Mouse (Mus musculus) lung, embryonic 15.5 days (tissue): ENCODE results near the gene Pitx2. TPM values are rescaled to one million over a fixed set of nuclear protein-coding genes. Genes with fewer than 3 reads are reported as not detected.
A peak's percentile ranks its signal among the peaks of the same experiment; 100 is the strongest.

Experiments
- ATAC-seq: fragments of 200-750 bp; cut with Nextera tagmentation; 2 replicates; pipeline ENCODE4 v1.8.0; 2017; ENCODE audit warnings: moderate number of reproducible peaks, borderline replicate concordance; ENCODE audit not compliant: low FRiP score, low TSS enrichment; ENCODE audit errors: extremely low read depth
- H3K27ac ChIP-seq: fragments of 300-500 bp; sonication (generic); 2 replicates; pipeline ENCODE4 v1.5.1; 2015; ENCODE audit warnings: moderate library complexity, mild to moderate bottlenecking, inconsistent platforms
- H3K27me3 ChIP-seq: fragments of 300-500 bp; sonication (generic); 2 replicates; pipeline ENCODE4 v1.6.1; 2015; ENCODE audit warnings: inconsistent platforms
- H3K36me3 ChIP-seq: fragments of 300-500 bp; sonication (generic); 2 replicates; pipeline ENCODE4 v1.6.1; 2015; ENCODE audit warnings: inconsistent platforms
- H3K4me1 ChIP-seq: fragments of 300-500 bp; sonication (generic); 2 replicates; pipeline ENCODE4 v1.6.1; 2015; ENCODE audit warnings: inconsistent platforms
- H3K4me2 ChIP-seq: fragments of 300-500 bp; sonication (generic); 2 replicates; pipeline ENCODE4 v1.6.1; 2015; ENCODE audit warnings: inconsistent platforms, mild to moderate bottlenecking, moderate library complexity
- H3K4me3 ChIP-seq: fragments of 300-500 bp; sonication (generic); 2 replicates; pipeline ENCODE4 v1.5.1; 2015; ENCODE audit warnings: mild to moderate bottlenecking, inconsistent platforms
- H3K9ac ChIP-seq: fragments of 300-500 bp; sonication (generic); 2 replicates; pipeline ENCODE4 v1.6.1; 2015; ENCODE audit warnings: inconsistent platforms
- H3K9me3 ChIP-seq: fragments of 300-500 bp; sonication (generic); 2 replicates; pipeline ENCODE4 v1.6.1; 2016; ENCODE audit warnings: inconsistent platforms
- WGBS: fragments of 180-500 bp; shearing (Covaris S2); methylation state at CpG from one replicate; pipeline ENCODE4 v1.1.7; 2015; 5-methylcytosine and 5-hydroxymethylcytosine counted together
- polyA plus RNA-seq: library from polyadenylated mRNA; unstranded; fragments of >200 nt; fragmentation: Nextera tagmentation; extraction: Ambion mirVana; gene quantifications from 2 replicates; pipeline ENCODE4 v1.2.1, GENCODE M21; 2015

Gene Pitx2
- 3.0 and 6.3 TPM in 2 replicates for polyA plus RNA-seq

- H3K36me3 ChIP-seq = no peaks in the 10 kb centered on the region
- WGBS = under 1% methylated on average over 60 of the region's 60 CpGs
- H3K27ac ChIP-seq = no peak within 1 kb of the TSS
- peaks cover 94% of the 10 kb centered on the region for H3K27me3 ChIP-seq
- H3K4me1 ChIP-seq = peaks cover 27% of the 10 kb centered on the region
- H3K9ac ChIP-seq = peak within 1 kb of the TSS; percentile 27; the same call in 1 of the 2 replicates
- H3K4me3 ChIP-seq = peak within 1 kb of the TSS; percentile 37
- H3K9me3 ChIP-seq = no peaks in the 10 kb centered on the region
- H3K4me2 ChIP-seq = peak within 1 kb of the TSS; percentile 72
- peak; percentile 66 for ATAC-seq
These were observed at the start of gene Pitx2 for GRCm38 (mm10) chr3:129199609-129200500. Pitx2 (plus strand) TSS chr3:129199878.

DNA sequence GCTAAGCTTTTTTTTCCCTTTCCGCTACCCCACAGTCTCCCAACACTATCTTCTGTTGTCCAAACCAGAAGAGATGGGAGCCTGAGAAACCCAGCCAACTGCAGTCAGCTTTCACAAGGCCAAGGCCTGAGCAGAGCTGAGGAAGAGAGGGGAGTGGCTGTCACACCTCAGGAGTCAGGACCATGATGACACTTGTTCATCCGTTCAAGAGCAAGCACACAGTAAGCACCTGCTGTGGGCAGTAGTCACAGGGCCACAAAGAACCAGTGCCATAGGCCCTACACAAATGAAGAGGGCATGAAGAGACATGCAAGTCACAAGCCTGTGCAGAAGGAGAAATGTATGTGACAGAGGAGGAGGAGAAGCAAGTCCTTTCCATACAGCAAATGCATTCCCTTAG, 49.7 kb upstream of the Pitx2 start:
- no peaks in the 10 kb centered on the region for H3K9me3 ChIP-seq
- H3K4me1 ChIP-seq = no peaks in the 10 kb centered on the region
- H3K9ac ChIP-seq = no peak overlapping the region
- WGBS = 68% methylated on average over 2 of the region's 2 CpGs
- no peak overlapping the region for H3K4me3 ChIP-seq
- no peaks in the 10 kb centered on the region for H3K36me3 ChIP-seq
- H3K4me2 ChIP-seq = no peak overlapping the region
- H3K27me3 ChIP-seq = no peaks in the 10 kb centered on the region
- ATAC-seq = no peak
- H3K27ac ChIP-seq = no peak overlapping the region

- H3K4me2 ChIP-seq = no peak overlapping the region
- ATAC-seq = no peak
- no peak overlapping the region for H3K4me3 ChIP-seq
- no peaks in the 10 kb centered on the region for H3K27me3 ChIP-seq
- H3K9ac ChIP-seq = no peak overlapping the region
- WGBS = 35% methylated on average over 8 of the region's 8 CpGs
- no peaks in the 10 kb centered on the region for H3K9me3 ChIP-seq
- H3K27ac ChIP-seq = no peak overlapping the region
- no peaks in the 10 kb centered on the region for H3K4me1 ChIP-seq
- H3K36me3 ChIP-seq = no peaks in the 10 kb centered on the region
These were observed 48.5 kb upstream of the Pitx2 start for GRCm38 (mm10) chr3:129151096-129151685.

DNA sequence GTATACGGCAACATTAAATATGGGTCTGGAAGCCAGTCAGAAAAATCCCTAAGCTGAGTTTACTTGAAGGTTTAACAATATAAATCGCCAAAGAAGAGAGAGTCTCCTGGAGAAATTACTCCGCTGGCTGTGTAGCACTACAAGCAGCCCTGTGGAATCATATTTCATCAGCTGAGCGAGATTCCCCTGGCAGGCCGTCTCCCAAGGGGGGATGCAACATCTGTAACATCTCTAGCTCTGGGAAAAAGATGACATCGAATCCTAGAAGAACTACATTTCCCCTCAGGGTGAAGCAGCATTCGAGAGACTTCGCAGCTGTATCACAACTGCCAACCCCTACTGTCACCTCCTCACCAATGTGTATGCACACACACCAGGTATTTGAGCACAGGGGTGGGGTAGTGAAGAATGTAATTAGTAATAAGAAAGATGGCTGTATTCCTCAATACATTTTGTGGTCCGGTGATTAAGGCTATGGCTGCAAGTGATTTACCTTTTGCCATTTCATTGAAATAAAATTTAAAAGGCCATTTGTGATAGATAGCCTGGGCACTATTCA, 40.8 kb upstream of the Pitx2 start:
- Histone ChIP-seq H3K9ac (no peak overlapping the region), H3K9me3 (no peaks in the 10 kb centered on the region), H3K27ac (no peak overlapping the region), H3K4me1 (no peaks in the 10 kb centered on the region), H3K36me3 (no peaks in the 10 kb centered on the region), H3K27me3 (peaks cover 3% of the 10 kb centered on the region; the same call in 1 of the 2 replicates), H3K4me2 (no peak overlapping the region), H3K4me3 (no peak overlapping the region)
- 31% methylated on average over 9 of the region's 9 CpGs for WGBS
- ATAC-seq = no peak

DNA sequence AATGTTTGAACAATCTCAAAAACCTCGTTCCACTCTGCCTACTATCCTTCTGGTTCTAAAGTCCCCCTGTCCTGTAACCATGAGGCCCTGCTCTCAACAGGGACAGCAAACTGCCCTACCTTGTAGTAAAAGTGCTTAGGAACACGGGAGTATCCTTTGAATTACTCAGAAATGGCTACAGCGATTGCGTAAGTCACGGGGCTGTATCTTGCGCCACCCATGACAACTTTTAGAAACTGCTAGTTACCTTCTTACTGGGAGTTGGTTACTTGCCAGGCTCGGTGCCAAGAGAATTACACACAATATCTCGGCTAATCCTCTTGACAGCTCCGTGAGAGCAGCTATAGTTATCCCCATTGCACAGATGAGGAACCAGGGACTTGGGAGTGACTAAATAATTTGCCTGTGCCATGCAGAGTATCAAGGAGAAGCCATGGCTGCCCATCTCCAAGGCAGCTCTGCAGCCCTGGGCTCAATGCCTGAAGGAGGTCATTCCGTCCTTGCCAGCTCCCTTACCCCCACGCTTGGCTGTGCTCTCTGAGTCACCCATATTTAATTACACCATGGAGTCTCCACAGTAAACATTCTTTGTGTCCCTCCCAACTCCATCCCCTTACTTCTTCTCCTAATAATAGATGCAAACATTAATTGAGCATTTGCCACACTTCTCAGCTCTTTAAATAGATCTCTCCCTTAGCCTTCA, 38.2 kb upstream of the Pitx2 start:
- no peaks in the 10 kb centered on the region for H3K36me3 ChIP-seq
- no peak for ATAC-seq
- H3K9ac ChIP-seq = no peak overlapping the region
- no peaks in the 10 kb centered on the region for H3K9me3 ChIP-seq
- no peaks in the 10 kb centered on the region for H3K4me1 ChIP-seq
- H3K27me3 ChIP-seq = peaks cover 3% of the 10 kb centered on the region; the same call in 1 of the 2 replicates
- H3K4me3 ChIP-seq = no peak overlapping the region
- H3K4me2 ChIP-seq = no peak overlapping the region
- no peak overlapping the region for H3K27ac ChIP-seq
- WGBS = 76% methylated on average over 11 of the region's 11 CpGs

GRCm38 (mm10) chr3:129164246-129164645, 35.4 kb upstream of the Pitx2 start:
- Histone ChIP-seq H3K4me3 (no peak overlapping the region), H3K27ac (no peak overlapping the region), H3K9ac (no peak overlapping the region), H3K27me3 (peaks cover 3% of the 10 kb centered on the region; the same call in 1 of the 2 replicates), H3K4me1 (no peaks in the 10 kb centered on the region), H3K9me3 (no peaks in the 10 kb centered on the region), H3K36me3 (no peaks in the 10 kb centered on the region), H3K4me2 (no peak overlapping the region)
- WGBS = 48% methylated on average over 1 of the region's 1 CpGs
- no peak for ATAC-seq

DNA sequence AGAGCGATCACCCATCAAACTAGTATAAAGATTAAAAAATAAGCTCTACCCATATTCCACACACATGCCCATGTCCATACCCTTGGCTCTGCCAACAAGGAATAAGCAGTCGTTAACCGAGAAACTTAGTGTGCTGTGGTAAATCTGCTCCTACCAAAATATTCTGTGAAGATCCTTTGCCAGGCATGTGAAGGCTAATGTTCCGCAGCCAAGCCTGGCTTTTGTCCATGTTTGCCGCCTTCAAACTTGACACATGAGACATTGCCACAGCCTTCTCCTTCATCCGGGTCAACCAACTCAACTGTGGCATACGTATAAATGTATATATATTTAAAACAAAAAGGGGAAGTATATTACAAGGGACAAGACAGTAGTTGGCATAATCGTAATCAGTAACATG, 34.0 kb upstream of the Pitx2 start:
- Histone ChIP-seq H3K36me3 (no peaks in the 10 kb centered on the region), H3K9me3 (no peaks in the 10 kb centered on the region), H3K27ac (no peak overlapping the region), H3K27me3 (no peaks in the 10 kb centered on the region), H3K4me2 (no peak overlapping the region), H3K4me3 (no peak overlapping the region), H3K9ac (no peak overlapping the region), H3K4me1 (no peaks in the 10 kb centered on the region)
- 76% methylated on average over 8 of the region's 8 CpGs for WGBS
- no peak for ATAC-seq

DNA sequence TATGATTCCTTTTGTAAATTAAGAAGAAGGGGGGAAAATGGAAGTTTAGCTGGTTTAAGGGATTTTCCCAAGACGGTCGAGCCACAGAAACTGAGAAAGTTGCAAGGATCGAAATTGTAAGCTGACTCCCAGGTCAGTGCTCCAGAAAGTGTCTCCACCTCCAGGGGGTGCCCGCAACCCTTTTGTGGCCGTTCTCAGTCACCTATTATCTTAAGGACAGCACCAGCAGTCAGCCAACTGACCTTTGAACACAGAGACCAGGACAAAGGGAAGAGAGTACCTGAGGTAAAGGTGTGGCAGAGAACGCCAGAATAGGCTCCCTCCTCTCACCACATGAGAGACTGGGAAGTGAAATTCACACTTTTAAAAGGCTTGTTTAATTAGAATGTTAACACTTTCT, 33.0 kb upstream of the Pitx2 start:
- no peaks in the 10 kb centered on the region for H3K27me3 ChIP-seq
- WGBS = 10% methylated on average over 6 of the region's 6 CpGs

DNA sequence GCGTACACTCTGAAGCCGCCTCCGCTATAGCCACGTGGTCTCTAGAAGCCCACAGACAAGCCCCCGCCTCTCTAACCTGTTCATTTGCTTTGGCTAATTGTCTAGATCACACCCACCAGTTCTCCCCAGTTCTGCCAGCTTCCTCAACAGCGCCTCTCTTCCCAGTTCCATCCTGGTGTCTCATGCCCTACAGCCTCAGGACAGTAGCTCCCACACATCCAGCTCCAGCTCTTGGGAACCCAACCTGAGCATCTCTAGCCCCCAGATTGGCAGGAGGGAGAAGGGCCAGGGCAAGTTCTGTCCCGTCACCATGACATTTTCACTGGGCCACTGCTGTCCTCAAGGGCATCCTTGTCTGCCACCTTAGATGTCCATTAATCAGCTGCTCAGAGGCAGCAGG, 29.3 kb upstream of the Pitx2 start:
- Histone ChIP-seq H3K4me1 (no peaks in the 10 kb centered on the region), H3K36me3 (no peaks in the 10 kb centered on the region), H3K27me3 (no peaks in the 10 kb centered on the region), H3K27ac (no peak overlapping the region), H3K9me3 (no peaks in the 10 kb centered on the region), H3K9ac (no peak overlapping the region), H3K4me2 (no peak overlapping the region), H3K4me3 (no peak overlapping the region)
- ATAC-seq = no peak
- WGBS = 60% methylated on average over 7 of the region's 7 CpGs

More for the DNA sequence above, 33.0 kb upstream of the Pitx2 start:
- no peak for ATAC-seq
- no peaks in the 10 kb centered on the region for H3K9me3 ChIP-seq
- H3K4me3 ChIP-seq = no peak overlapping the region
- H3K36me3 ChIP-seq = no peaks in the 10 kb centered on the region
- H3K4me2 ChIP-seq = no peak overlapping the region
- no peak overlapping the region for H3K27ac ChIP-seq
- H3K9ac ChIP-seq = no peak overlapping the region
- no peaks in the 10 kb centered on the region for H3K4me1 ChIP-seq

GRCm38 (mm10) chr3:129171789-129172188, 27.9 kb upstream of the Pitx2 start:
- H3K9ac ChIP-seq = no peak overlapping the region
- H3K27me3 ChIP-seq = no peaks in the 10 kb centered on the region
- ATAC-seq = no peak
- no peak overlapping the region for H3K4me2 ChIP-seq
- no peaks in the 10 kb centered on the region for H3K4me1 ChIP-seq
- no peak overlapping the region for H3K27ac ChIP-seq
- H3K36me3 ChIP-seq = no peaks in the 10 kb centered on the region
- H3K9me3 ChIP-seq = no peaks in the 10 kb centered on the region
- 95% methylated on average over 4 of the region's 4 CpGs for WGBS
- no peak overlapping the region for H3K4me3 ChIP-seq

DNA sequence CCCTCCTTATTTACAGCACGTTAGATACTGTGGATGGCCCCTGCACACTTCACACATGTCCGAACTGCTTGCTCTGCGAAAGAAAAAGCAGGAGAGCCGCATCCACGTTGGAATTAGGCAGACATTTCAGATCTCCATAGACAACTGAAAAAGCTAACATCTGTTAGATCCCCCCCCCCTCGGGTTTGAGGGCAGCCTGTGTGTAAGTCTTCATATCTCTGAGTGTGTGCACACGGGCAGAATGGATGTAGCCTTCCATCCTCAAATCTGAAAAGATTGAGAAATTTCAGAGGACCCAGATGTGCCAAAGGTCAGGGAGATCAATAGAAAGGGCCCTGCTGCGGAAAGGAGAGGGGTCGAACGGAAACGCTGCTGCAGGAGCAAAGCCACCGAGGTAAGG, 5.2 kb upstream of the Pitx2 start:
- H3K9ac ChIP-seq = no peak overlapping the region
- peaks cover 79% of the 10 kb centered on the region for H3K27me3 ChIP-seq
- no peak for ATAC-seq
- no peak overlapping the region for H3K4me2 ChIP-seq
- H3K36me3 ChIP-seq = no peaks in the 10 kb centered on the region
- 8% methylated on average over 12 of the region's 12 CpGs for WGBS
- H3K9me3 ChIP-seq = no peaks in the 10 kb centered on the region
- peaks cover 5% of the 10 kb centered on the region for H3K4me1 ChIP-seq
- H3K4me3 ChIP-seq = no peak overlapping the region
- H3K27ac ChIP-seq = no peak overlapping the region
